Mouse (Mus musculus) kidney, adult 18-20 months (tissue): ENCODE results near the gene Rnf126.

Experiments used
- DNase-seq: peaks from one replicate; pipeline ENCODE4 v3.0.0; 2021

The Rnf126 gene

GRCm38 (mm10) chr10:79766508-79767325, at the start of gene Rnf126:
Gene Rnf126, minus strand, starts transcription at chr10:79766952.
- peak; percentile 100 for DNase-seq

DNA sequence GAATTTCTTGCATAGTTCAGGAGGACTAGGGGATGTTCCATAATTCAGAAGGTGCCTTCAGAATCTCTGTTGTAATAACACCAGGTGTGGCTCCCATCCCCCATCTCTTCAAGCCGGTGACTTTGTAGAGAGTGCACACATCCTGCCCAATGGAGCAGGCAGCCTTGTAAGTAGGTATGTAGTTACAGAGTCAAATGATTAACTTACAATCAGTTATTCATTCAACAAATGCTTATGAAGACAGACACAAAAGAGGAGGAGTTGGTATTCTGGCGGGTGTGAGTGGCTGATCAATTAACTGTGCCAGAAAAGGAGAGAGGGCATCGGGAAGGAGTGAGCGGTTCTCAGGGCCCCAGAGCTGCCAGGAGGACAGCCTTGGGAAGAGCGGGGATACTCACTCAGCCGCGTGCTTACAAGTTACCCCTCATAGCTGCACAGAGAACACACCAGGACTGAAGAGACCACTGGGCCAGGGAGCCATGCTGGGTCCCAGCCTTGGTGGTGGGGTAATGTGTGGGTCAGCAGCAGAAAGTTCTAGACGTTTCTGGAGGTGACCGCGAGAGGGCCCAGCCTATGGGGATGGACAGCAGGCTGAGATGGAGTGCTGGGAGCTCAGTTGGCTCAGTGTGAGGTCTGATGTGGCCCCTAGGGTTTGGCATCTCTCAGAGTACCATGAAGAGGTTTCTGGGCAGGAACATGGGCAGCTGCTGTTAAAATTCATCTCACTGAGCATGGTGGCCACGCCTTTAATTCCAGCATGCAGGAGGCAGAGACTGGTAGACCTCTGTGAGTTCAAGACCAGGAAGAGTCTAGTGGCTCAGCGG, 49.1 kb upstream of the Rnf126 start:
- peak; percentile 73 for DNase-seq

DNA sequence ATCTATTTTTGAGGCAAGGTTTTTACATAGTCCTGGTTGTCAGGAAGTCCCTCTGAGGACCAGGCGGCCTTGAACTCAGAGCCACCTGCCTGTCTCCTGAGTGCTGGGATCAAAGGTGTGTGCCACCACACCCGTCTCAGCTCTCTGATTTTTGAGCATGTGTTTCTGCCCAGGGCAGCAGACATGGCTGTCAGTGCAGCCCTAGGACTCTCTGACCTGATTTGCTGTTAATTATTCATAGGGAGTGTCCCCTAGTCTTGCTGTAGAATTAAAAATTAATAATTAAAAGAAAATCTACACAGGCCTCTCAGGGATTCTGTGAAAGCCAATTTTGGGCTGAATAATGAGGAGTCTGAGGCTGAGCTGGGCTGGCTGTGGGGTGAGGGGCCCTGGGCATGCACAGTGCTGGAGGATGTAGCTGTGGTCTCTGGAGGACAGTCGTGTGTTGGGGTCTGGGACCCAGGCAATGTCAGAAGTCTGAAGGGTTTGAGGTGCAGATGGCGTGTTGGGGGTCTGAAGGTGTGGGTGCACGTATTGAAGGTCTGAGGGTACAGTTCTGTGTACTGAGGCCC, 47.6 kb upstream of the Rnf126 start:
- DNase-seq, result peak; percentile 57

DNA sequence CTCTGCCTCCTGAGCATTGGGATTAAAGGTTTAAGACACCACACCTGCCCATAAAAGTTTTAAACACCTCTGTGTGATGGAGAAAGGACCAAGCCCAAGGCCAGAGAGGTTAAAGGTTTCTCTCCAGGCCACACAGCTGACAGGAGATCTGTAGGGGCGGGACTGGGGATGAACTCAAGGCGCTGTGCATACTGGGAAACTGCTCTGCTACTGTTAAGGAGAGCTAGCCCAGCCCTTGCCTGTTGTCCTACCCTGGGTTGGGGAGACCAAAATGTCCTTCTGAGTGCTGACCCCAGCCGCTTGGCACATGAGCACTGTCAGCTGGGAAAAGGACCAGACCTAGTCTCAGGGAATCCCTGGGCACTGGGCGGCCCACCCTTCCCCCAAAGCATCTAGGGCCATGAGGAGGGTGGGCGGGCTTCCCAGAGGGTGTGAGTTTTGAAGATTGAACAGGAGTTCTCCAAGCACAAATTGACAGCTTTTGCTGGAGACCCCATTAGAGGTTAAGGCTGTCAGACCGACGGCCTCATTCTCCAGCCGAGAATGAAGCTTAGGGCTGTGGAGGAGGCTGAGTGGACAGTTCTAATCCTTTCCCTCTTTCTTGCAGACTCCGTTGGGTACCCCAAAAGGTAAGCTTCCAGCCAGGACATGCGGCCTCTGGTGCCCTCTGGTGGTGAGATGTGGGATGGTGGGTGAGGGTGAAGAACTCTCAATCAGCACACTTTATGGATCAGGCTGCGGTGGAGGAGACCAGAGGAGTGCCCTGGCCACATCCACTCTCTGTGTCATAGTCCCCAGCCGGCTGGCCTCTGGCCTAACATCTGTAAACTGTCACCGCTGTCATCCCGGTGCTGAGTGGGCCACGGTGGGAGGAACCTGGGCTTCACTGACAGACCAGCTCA, 45.2 kb upstream of the Rnf126 start:
- peak; percentile 92 for DNase-seq

- no peak for DNase-seq
These were observed 42.0 kb upstream of the Rnf126 start for GRCm38 (mm10) chr10:79808728-79809127.

- DNase-seq, result peak; percentile 48
These were observed 41.1 kb upstream of the Rnf126 start for GRCm38 (mm10) chr10:79807826-79808225.

- no peak for DNase-seq
These were observed 40.2 kb upstream of the Rnf126 start for GRCm38 (mm10) chr10:79806972-79807371.

- no peak for DNase-seq
These were observed 39.6 kb upstream of the Rnf126 start for GRCm38 (mm10) chr10:79806331-79806730.

DNA sequence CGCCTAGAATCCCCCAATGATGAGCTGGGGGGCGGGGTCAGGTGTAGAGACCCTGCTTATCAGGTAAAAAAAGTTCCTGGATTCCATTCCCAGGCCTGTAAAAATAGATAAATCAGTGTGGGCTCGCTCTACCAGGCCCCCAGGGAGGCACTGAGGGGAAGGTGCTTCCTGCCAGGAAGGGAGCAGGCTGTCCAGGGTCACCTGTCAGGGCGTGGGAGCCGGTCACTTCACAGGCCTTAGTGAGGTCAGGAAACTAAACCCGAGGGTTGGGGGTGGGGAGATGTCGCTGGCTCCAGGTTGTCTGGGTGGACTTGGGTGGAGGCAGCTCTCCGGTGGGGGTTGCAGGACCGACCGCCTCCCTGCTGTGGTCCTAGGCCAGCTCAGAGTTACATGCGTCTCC, 38.9 kb upstream of the Rnf126 start:
- peak; percentile 54 for DNase-seq

- DNase-seq, result peak; percentile 23
These were observed 37.1 kb upstream of the Rnf126 start for GRCm38 (mm10) chr10:79803716-79804323.

GRCm38 (mm10) chr10:79802331-79802971, 35.7 kb upstream of the Rnf126 start:
- peak; percentile 78 for DNase-seq

GRCm38 (mm10) chr10:79801837-79802236, 35.1 kb upstream of the Rnf126 start:
- DNase-seq, result peak; percentile 67

- DNase-seq, result peak; percentile 44
These were observed 33.8 kb upstream of the Rnf126 start for GRCm38 (mm10) chr10:79800508-79800907.

DNA sequence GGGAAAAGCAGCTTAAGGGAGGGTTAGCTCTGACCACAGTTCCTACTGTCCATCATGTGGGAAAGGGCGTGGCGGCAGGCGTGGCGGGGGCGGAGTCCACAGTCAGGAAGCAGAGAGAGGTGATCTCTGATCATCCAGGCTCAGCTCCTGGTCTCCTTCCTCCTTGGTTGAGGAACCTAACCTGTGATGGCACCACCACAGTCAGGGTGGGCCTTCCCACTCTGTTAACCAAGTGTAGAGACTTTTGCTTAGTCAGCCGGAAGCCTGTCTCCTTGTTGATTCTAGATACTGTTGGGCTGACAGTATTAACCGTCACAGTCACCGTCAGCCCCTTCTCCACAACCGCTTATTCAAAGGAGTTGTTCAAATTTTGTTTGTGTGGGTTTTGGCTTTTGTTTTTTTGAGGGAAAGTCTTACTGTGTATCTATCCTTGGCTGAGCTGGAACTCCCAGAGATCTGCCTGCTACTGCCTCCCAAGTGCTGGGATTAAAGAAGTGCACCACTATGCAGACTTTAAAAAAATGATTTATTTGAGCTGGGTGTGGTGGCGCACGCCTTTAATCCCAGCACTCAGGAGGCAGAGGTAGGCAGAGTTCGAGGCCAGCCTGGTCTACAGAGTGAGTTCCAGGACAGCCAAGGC, 31.7 kb upstream of the Rnf126 start:
- peak; percentile 74 for DNase-seq

- DNase-seq, result no peak
These were observed 30.6 kb upstream of the Rnf126 start for GRCm38 (mm10) chr10:79797326-79797725.

GRCm38 (mm10) chr10:79795905-79796304, 29.2 kb upstream of the Rnf126 start:
- DNase-seq, result no peak

DNA sequence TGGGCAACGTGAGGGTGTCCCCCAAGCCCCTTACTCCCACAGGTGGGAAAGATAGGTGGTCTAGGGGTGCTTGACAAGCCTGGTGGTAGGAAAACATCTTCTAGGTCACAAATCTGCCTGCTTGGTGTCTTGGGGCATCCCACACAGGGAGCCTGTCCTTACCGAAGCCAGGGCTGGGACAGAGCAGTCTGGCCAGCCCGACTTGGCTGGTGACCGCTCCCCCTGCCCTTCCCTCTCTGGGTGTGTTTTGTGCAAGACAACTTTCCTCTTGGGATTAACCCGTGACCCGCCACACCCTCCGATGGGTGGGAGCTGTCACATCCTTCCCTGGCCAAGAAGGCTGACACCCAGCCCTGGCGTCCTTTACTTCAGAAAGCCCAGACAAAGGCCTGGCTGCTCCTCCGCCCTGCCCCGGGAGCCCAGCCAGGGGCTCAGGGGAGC, 27.8 kb upstream of the Rnf126 start:
- DNase-seq, result peak; percentile 87

DNA sequence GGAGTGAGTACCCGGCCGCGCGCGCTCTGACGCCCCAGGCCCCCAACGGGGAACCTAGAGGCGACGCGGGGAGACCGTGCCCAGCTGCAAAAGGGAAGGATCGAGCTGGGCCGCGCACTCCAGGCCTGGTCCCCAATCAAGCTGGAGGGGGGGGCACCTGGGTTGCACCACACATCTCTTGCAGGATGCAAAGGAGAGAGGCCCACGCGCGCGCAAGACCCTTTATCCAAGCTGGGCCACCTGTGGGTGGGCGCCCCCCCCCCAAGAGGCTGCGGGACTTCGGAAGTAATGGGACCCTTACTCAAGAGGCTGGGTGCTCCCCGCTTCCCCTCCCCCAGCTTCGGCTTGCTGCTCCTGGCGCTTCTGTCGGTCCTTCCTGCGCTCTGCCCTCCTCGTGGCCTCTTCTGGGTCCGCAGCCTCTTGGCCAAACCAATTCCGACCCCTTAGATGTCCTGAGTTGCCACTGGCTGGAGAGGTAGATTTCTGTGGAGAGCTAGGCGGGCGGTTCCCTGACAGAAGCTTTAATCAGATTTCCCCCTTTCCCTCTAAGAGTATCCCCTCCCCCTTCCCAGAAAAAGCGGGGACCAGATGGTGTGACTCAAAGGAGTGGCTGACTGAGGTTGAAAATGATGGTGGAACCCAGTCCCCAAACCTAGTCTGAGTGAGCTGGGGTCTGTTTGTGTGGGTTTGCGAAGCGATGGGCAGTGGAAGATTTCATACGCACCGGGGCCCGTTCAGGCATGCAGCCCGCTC, 27.2 kb upstream of the Rnf126 start:
- DNase-seq, result peak; percentile 61

DNA sequence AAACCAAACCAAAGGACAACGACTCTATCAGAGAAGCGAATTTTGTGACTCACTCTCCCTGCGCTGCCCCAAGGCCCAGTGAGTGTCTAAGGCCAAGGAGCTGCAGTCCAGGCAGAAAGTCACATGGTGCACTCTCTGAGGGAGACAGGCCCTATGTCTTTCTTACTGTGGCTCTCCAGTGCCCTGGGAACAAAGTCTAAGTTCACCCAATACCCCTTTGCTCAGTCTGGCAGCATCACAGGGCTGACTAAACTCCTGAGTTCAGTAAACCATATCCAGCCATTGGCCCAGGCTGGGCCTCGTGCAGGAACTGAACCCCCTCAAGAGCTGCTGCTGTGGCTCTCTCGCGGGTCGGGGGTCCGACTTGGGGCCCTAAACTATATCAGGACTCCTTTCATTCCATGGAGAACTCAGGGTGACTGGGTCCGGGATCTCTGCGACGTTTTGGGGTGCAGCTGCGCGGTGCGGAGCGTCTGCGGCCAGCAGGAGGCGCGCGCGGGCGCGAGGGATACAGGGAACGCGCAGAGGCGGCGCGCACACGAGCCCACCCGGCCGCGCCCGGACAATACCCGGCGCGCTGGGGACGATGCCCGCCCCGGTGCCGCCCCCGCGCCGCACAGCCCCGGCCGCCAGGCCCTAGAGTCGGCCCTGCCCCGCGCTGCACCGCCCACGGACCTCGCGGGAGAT, 26.4 kb upstream of the Rnf126 start, which contains the start of gene Palm:
Gene Palm (plus strand): TSS at position 522 of the 687 bp plus-strand sequence.
- DNase-seq, result peak; percentile 92
